10 mouse cellular contexts compared by ENCODE assay signal in the genomic region with DNA sequence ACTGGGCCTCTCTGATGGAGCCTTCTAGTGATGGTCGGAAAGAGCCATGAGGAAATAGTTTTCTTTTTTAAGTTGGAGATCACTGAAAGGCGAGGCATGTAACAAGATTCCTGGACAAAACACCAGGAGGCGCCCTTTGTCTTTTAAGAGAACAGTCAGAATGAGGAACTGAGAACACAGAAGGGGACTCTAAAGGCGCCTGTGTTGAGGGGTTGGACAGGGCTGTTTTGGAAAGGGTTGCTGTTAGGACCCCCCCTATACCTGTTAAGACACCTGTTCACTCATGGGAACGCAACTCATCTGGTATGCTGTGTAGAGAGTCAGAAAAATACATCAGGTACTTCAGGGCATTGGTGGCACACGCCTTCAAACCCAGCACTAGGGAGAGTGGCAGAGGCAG. TPM values are rescaled to one million over a fixed set of nuclear protein-coding genes. Genes with fewer than 3 reads are reported as not detected.
DNase-seq lines count a peak whose midpoint lies in the region; ATAC-seq and TF ChIP-seq lines count a peak whose summit lies in the region.
"Had no signal": no experiment of that assay in that cellular context is flagged by ENCODE, and none has a peak within 500 bp of the region (broad histone marks: within the 10 kb centered on the region; RNA-seq: fewer than 3 reads in every experiment).

No protein-coding gene starts in this region.

- DNase-seq in hindbrain, postnatal 0 days (ENCODE audit: low spot score), result peak; percentile 67
- DNase-seq in adrenal gland, postnatal 25 days, result peak; percentile 35
- peak; percentile 53 for DNase-seq in heart, postnatal 0 days (ENCODE audit: low spot score)
- peak; percentile 48 for DNase-seq in lung, adult 2 months
- peak; percentile 67 for DNase-seq in spleen, adult 12 weeks (ENCODE audit: low spot score)

- H3K4me3 ChIP-seq in hindbrain, postnatal 0 days (ENCODE audit: low read length), result no peak overlapping the region
- no peak overlapping the region for H3K4me3 ChIP-seq in hindbrain, embryonic 16.5 days (ENCODE audit: low read length)
- peak overlapping the region; percentile 99; the same call in 1 of the 2 replicates for H3K4me3 ChIP-seq in E14TG2a.4 (replicated peaks; ENCODE audit: low read length)
- no peak overlapping the region for H3K4me3 ChIP-seq in heart, postnatal 0 days (ENCODE audit: low read depth, low read length)
- H3K4me3 ChIP-seq in lung, adult 2 months (replicated peaks; ENCODE audit: extremely low read depth, low read depth, low read length), result no peak overlapping the region
- H3K4me3 ChIP-seq: embryonic facial prominence, embryonic 15.5 days; lung, embryonic 15.5 days had no signal

- 61% methylated on average over 6 of the region's 6 CpGs for WGBS in hindbrain, postnatal 0 days
- 65% methylated on average over 6 of the region's 6 CpGs for WGBS in hindbrain, embryonic 16.5 days
- 66% methylated on average over 6 of the region's 6 CpGs for WGBS in heart, postnatal 0 days
- 52% methylated on average over 6 of the region's 6 CpGs for WGBS in lung, adult 2 months

- TF ChIP-seq POLR2A in lung, adult 2 months (IDR thresholded peaks at IDR 0.05; ENCODE audit: borderline replicate concordance, extremely low read depth, low read depth, low read length), result no peak

- H3K27me3 ChIP-seq in hindbrain, postnatal 0 days (ENCODE audit: insufficient read depth, low read length), result no peaks in the 10 kb centered on the region
- H3K27me3 ChIP-seq in hindbrain, embryonic 16.5 days (replicated peaks; ENCODE audit: control insufficient read depth, insufficient read depth, low read length), result no peaks in the 10 kb centered on the region
- H3K27me3 ChIP-seq in E14TG2a.4 (ENCODE audit: insufficient read depth, low read length), result no peaks in the 10 kb centered on the region
- no peaks in the 10 kb centered on the region for H3K27me3 ChIP-seq in heart, postnatal 0 days (ENCODE audit: control insufficient read depth, insufficient read depth, low read length)
- H3K27me3 ChIP-seq: embryonic facial prominence, embryonic 15.5 days; lung, embryonic 15.5 days had no signal

- peak; percentile 44 for TF ChIP-seq CTCF in hindbrain, postnatal 0 days (IDR thresholded peaks at IDR 0.05; ENCODE audit: low read depth)
- peak; percentile 50 for TF ChIP-seq CTCF in E14TG2a.4 (conservative IDR thresholded peaks at IDR 0.05; ENCODE audit: low read length)
- peak; percentile 43 for TF ChIP-seq CTCF in heart, postnatal 0 days (IDR thresholded peaks at IDR 0.05; ENCODE audit: low read depth)
- no peak for TF ChIP-seq CTCF in lung, adult 2 months (IDR thresholded peaks at IDR 0.05; ENCODE audit: insufficient read depth, low read length)

- H3K4me2 ChIP-seq in hindbrain, postnatal 0 days (ENCODE audit: low read depth, low read length), result no peak overlapping the region
- H3K4me2 ChIP-seq in hindbrain, embryonic 16.5 days (ENCODE audit: low read length), result no peak overlapping the region
- no peak overlapping the region for H3K4me2 ChIP-seq in heart, postnatal 0 days (ENCODE audit: low read depth, low read length)
- H3K4me2 ChIP-seq: embryonic facial prominence, embryonic 15.5 days had no signal

- H3K4me1 ChIP-seq in hindbrain, postnatal 0 days (ENCODE audit: insufficient read depth, low read length), result peaks cover 11% of the 10 kb centered on the region
- peaks cover 19% of the 10 kb centered on the region for H3K4me1 ChIP-seq in hindbrain, embryonic 16.5 days (ENCODE audit: control insufficient read depth, insufficient read depth, low read depth, low read length)
- H3K4me1 ChIP-seq in E14TG2a.4 (replicated peaks; ENCODE audit: low read depth, low read length), result peaks cover 63% of the 10 kb centered on the region
- H3K4me1 ChIP-seq in heart, postnatal 0 days (ENCODE audit: control insufficient read depth, insufficient read depth), result peaks cover 27% of the 10 kb centered on the region
- peaks cover 8% of the 10 kb centered on the region; the same call in 1 of the 2 replicates for H3K4me1 ChIP-seq in lung, adult 2 months (ENCODE audit: control insufficient read depth, insufficient read depth, low read length)

- H3K27ac ChIP-seq in hindbrain, postnatal 0 days, result no peak overlapping the region
- H3K27ac ChIP-seq in hindbrain, embryonic 16.5 days (ENCODE audit: low read depth, low read length), result no peak overlapping the region
- H3K27ac ChIP-seq in heart, postnatal 0 days (ENCODE audit: low read depth), result no peak overlapping the region
- H3K27ac ChIP-seq: embryonic facial prominence, embryonic 15.5 days; lung, embryonic 15.5 days had no signal

- no peak for TF ChIP-seq EP300 in heart, postnatal 0 days (IDR thresholded peaks at IDR 0.05; ENCODE audit: low read depth)

- H3K36me3 ChIP-seq in hindbrain, postnatal 0 days (ENCODE audit: insufficient read depth, low read length), result peaks cover 40% of the 10 kb centered on the region
- H3K36me3 ChIP-seq in hindbrain, embryonic 16.5 days (ENCODE audit: control insufficient read depth, insufficient read depth, low read length), result peaks cover 22% of the 10 kb centered on the region
- H3K36me3 ChIP-seq in E14TG2a.4 (ENCODE audit: insufficient read depth, low read length), result peaks cover 66% of the 10 kb centered on the region
- H3K36me3 ChIP-seq in heart, postnatal 0 days (replicated peaks; ENCODE audit: control insufficient read depth, insufficient read depth, low read length), result peaks cover 42% of the 10 kb centered on the region

- H3K9ac ChIP-seq in hindbrain, postnatal 0 days (replicated peaks; ENCODE audit: low read length), result no peak overlapping the region
- no peak overlapping the region for H3K9ac ChIP-seq in hindbrain, embryonic 16.5 days (ENCODE audit: low read depth, low read length)
- H3K9ac ChIP-seq in heart, postnatal 0 days (replicated peaks; ENCODE audit: low read depth, low read length), result no peak overlapping the region
- H3K9ac ChIP-seq: embryonic facial prominence, embryonic 15.5 days; lung, embryonic 15.5 days had no signal

- ATAC-seq in hindbrain, postnatal 0 days, result no peak
- no peak for ATAC-seq in hindbrain, embryonic 16.5 days
- no peak for ATAC-seq in heart, postnatal 0 days (ENCODE audit: insufficient read depth, low read depth)
- no peak for ATAC-seq in megakaryocyte-erythroid progenitor cell, adult 5-6 weeks (replicated peaks; ENCODE audit: low FRiP score, low TSS enrichment, poor library complexity, severe bottlenecking)

- no peaks in the 10 kb centered on the region for H3K9me3 ChIP-seq in hindbrain, postnatal 0 days (ENCODE audit: low read length)
- no peaks in the 10 kb centered on the region for H3K9me3 ChIP-seq in hindbrain, embryonic 16.5 days (ENCODE audit: control insufficient read depth, low read length)
- no peaks in the 10 kb centered on the region for H3K9me3 ChIP-seq in E14TG2a.4 (ENCODE audit: low read length)
- H3K9me3 ChIP-seq in heart, postnatal 0 days (replicated peaks; ENCODE audit: control insufficient read depth, low read length), result no peaks in the 10 kb centered on the region
- H3K9me3 ChIP-seq: embryonic facial prominence, embryonic 15.5 days; lung, embryonic 15.5 days had no signal

RNA-seq across cellular contexts. Expression of a gene that starts 1.7 kb away (rescaled TPM):
- 0.72 and 7.6 TPM in 2 replicates for total RNA-seq in hindbrain, postnatal 0 days (2014; rRNA removed)
- polyA plus RNA-seq in hindbrain, postnatal 0 days (2015; fragmentation: Nextera tagmentation; extraction: Ambion mirVana), result 2.3 and 2.6 TPM in 2 replicates
- polyA plus RNA-seq in hindbrain, embryonic 16.5 days (2015; fragmentation: Nextera tagmentation; extraction: Ambion mirVana), result 1.9 and 2.3 TPM in 2 replicates
- 5.5 and 8.1 TPM in 2 replicates for total RNA-seq in adrenal gland, postnatal 25 days (2021)
- 6.5 and 11.5 TPM in 2 replicates for total RNA-seq in heart, postnatal 0 days (2014; rRNA removed; ENCODE audit: low replicate concordance)
- 7.0 and 7.5 TPM in 2 replicates for polyA plus RNA-seq in heart, postnatal 0 days (2015; fragmentation: Nextera tagmentation; extraction: Ambion mirVana)
- 23.6 and 24.2 TPM in 2 replicates for polyA plus RNA-seq in lung, adult 2 months (2012; rRNA removed)
- total RNA-seq in megakaryocyte-erythroid progenitor cell, adult 5-6 weeks (2014; fragmentation: Nextera tagmentation), result not detected in 2 replicates
- total RNA-seq in megakaryocyte-erythroid progenitor cell, adult 5-6 weeks (2017), result 2.3 TPM in 1 of 2 replicates, not detected in the other

RNA-seq across cellular contexts. Expression of a gene that starts 2.3 kb away (rescaled TPM):
- total RNA-seq in hindbrain, postnatal 0 days (2014; rRNA removed), result 37.1 and 55.9 TPM in 2 replicates
- polyA plus RNA-seq in hindbrain, postnatal 0 days (2015; fragmentation: Nextera tagmentation; extraction: Ambion mirVana), result 192 and 196 TPM in 2 replicates
- polyA plus RNA-seq in hindbrain, embryonic 16.5 days (2015; fragmentation: Nextera tagmentation; extraction: Ambion mirVana), result 199 and 211 TPM in 2 replicates
- total RNA-seq in adrenal gland, postnatal 25 days (2021), result 96.8 and 103 TPM in 2 replicates
- total RNA-seq in heart, postnatal 0 days (2014; rRNA removed; ENCODE audit: low replicate concordance), result 32.5 and 55.4 TPM in 2 replicates
- 89.3 and 96.5 TPM in 2 replicates for polyA plus RNA-seq in heart, postnatal 0 days (2015; fragmentation: Nextera tagmentation; extraction: Ambion mirVana)
- polyA plus RNA-seq in lung, adult 2 months (2012; rRNA removed), result 30.3 and 34.0 TPM in 2 replicates
- 191 and 257 TPM in 2 replicates for total RNA-seq in megakaryocyte-erythroid progenitor cell, adult 5-6 weeks (2014; fragmentation: Nextera tagmentation)
- total RNA-seq in megakaryocyte-erythroid progenitor cell, adult 5-6 weeks (2017), result 422 and 491 TPM in 2 replicates

RNA-seq across cellular contexts. Expression of a gene that starts 52.2 kb away (rescaled TPM):
- total RNA-seq in hindbrain, postnatal 0 days (2014; rRNA removed), result 32.9 and 33.9 TPM in 2 replicates
- polyA plus RNA-seq in hindbrain, postnatal 0 days (2015; fragmentation: Nextera tagmentation; extraction: Ambion mirVana), result 37.5 and 38.3 TPM in 2 replicates
- polyA plus RNA-seq in hindbrain, embryonic 16.5 days (2015; fragmentation: Nextera tagmentation; extraction: Ambion mirVana), result 58.5 and 59.4 TPM in 2 replicates
- 35.2 and 38.6 TPM in 2 replicates for total RNA-seq in adrenal gland, postnatal 25 days (2021)
- 15.8 and 16.6 TPM in 2 replicates for total RNA-seq in heart, postnatal 0 days (2014; rRNA removed; ENCODE audit: low replicate concordance)
- polyA plus RNA-seq in heart, postnatal 0 days (2015; fragmentation: Nextera tagmentation; extraction: Ambion mirVana), result 19.9 and 21.4 TPM in 2 replicates
- polyA plus RNA-seq in lung, adult 2 months (2012; rRNA removed), result 6.2 and 10.0 TPM in 2 replicates
- 45.2 and 47.0 TPM in 2 replicates for total RNA-seq in megakaryocyte-erythroid progenitor cell, adult 5-6 weeks (2014; fragmentation: Nextera tagmentation)
- total RNA-seq in megakaryocyte-erythroid progenitor cell, adult 5-6 weeks (2017), result 78.7 and 127 TPM in 2 replicates

RNA-seq across cellular contexts. Expression of a gene that starts 53.3 kb away (rescaled TPM):
- not detected in 2 replicates for total RNA-seq in hindbrain, postnatal 0 days (2014; rRNA removed)
- not detected in 2 replicates for polyA plus RNA-seq in hindbrain, postnatal 0 days (2015; fragmentation: Nextera tagmentation; extraction: Ambion mirVana)
- 0.07 TPM in 1 of 2 replicates, not detected in the other for polyA plus RNA-seq in hindbrain, embryonic 16.5 days (2015; fragmentation: Nextera tagmentation; extraction: Ambion mirVana)
- not detected in 2 replicates for total RNA-seq in adrenal gland, postnatal 25 days (2021)
- total RNA-seq in heart, postnatal 0 days (2014; rRNA removed; ENCODE audit: low replicate concordance), result not detected in 2 replicates
- 0.14 TPM in 2 replicates for polyA plus RNA-seq in heart, postnatal 0 days (2015; fragmentation: Nextera tagmentation; extraction: Ambion mirVana)
- not detected in 2 replicates for polyA plus RNA-seq in lung, adult 2 months (2012; rRNA removed)
- 0.39 TPM in 1 of 2 replicates, not detected in the other for total RNA-seq in megakaryocyte-erythroid progenitor cell, adult 5-6 weeks (2014; fragmentation: Nextera tagmentation)
- total RNA-seq in megakaryocyte-erythroid progenitor cell, adult 5-6 weeks (2017), result not detected in 2 replicates
- polyA plus RNA-seq: embryonic facial prominence, embryonic 15.5 days; lung, embryonic 15.5 days had no signal
